Mouse (Mus musculus): ENCODE data around the gene Mrps15. TPM values are rescaled to one million over a fixed set of nuclear protein-coding genes. Genes with fewer than 3 reads are reported as not detected.

The Mrps15 gene
- polyA plus RNA-seq, 1 experiment from 2014 or later: 138 TPM

DNA sequence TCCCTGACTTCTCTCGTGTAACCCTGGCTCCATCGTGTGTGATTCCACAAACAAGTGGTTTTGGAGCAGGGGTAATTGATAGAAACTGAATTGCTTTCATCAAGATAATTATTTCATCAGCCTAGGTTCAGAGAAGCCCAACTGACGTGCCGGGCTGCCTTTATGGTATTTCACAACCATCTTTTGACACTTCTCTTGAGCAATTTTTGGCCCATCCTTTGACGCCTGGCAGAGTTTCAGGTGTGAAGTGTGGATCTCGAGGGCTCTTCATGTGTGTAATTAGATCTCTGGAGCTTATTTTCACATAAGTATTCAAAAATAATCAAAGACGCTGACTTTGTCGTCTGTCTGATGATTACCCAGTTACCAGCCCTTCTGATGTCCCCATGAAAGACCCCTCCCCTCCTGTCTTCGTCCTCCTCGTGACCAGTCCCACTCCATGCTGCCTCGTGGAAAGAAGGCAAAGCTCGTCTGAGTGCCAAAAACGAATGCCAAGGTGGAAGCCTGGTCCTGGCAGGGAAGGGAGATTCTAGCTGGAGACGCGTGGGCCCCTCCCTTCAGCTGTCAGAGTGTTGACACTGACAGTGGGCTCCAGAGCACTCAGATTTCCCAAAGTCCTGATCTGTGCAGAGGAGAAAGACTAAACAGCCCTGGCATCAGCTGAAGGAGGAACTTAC lies 20.8 kb downstream of the Mrps15 start:
- 71% methylated on average over 15 of the region's 15 CpGs for WGBS
- Histone ChIP-seq H3K9ac (ENCODE audit: low read depth, low read length) (no peak overlapping the region), H3K36me3 (ENCODE audit: control insufficient read depth, insufficient read depth, low read length) (no peaks in the 10 kb centered on the region), H3K27ac (ENCODE audit: low read depth, low read length) (no peak overlapping the region), H3K27me3 (replicated peaks; ENCODE audit: control insufficient read depth, insufficient read depth, low read length) (no peaks in the 10 kb centered on the region), H3K4me2 (ENCODE audit: low read length) (no peak overlapping the region), H3K4me1 (ENCODE audit: control insufficient read depth, insufficient read depth, low read depth, low read length) (no peaks in the 10 kb centered on the region), H3K4me3 (ENCODE audit: low read length) (no peak overlapping the region), H3K9me3 (ENCODE audit: control insufficient read depth, low read length) (no peaks in the 10 kb centered on the region)
- ATAC-seq: no peak

DNA sequence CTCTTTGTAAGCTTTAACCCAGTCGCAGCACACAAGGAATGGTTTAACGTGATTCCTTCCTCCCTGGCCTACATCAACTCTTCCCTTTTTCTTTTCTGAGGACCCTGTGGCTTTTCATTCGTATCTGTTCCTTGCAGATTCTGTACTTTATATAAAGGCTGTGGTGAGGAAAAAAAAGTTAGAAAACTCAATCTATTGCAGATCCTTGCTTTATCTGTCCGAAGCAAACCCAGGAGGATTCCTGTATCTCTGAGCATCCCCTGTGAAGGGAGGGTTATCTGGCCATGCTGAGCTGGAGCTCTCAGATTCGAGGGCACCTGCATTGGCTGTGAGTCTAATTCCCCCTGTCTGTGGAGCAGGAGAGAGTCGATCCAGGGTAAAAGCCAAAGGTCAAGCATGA lies 22.1 kb downstream of the Mrps15 start:
- no peak overlapping the region for H3K9ac ChIP-seq (ENCODE audit: low read depth, low read length)
- no peaks in the 10 kb centered on the region for H3K27me3 ChIP-seq (replicated peaks; ENCODE audit: control insufficient read depth, insufficient read depth, low read length)
- WGBS: 84% methylated on average over 6 of the region's 6 CpGs
- no peak overlapping the region for H3K4me3 ChIP-seq (ENCODE audit: low read length)
- peaks cover 2% of the 10 kb centered on the region; the same call in 1 of the 2 replicates for H3K36me3 ChIP-seq (ENCODE audit: control insufficient read depth, insufficient read depth, low read length)
- no peaks in the 10 kb centered on the region for H3K9me3 ChIP-seq (ENCODE audit: control insufficient read depth, low read length)
- ATAC-seq: no peak
- no peaks in the 10 kb centered on the region for H3K4me1 ChIP-seq (ENCODE audit: control insufficient read depth, insufficient read depth, low read depth, low read length)
- no peak overlapping the region for H3K4me2 ChIP-seq (ENCODE audit: low read length)
- H3K27ac ChIP-seq (ENCODE audit: low read depth, low read length): no peak overlapping the region

DNA sequence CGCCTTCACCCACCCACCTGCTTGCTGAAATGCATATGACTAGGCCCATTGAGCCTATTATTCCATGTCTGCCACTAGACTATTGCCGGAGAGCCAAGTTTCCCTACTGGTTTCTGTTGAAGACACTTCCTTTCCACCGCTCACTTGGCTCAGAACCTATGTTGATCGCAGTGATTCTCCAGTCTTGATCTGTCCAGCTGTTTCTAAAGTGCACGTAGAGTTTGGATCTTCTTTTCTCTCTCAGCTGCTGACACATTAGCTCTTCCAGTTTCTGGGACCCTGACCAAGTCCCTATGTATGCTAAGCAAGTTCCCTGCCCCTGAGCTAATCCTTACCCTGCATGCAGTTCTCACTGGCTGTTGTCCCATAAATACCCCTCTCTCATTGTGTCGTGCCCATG lies 31.1 kb downstream of the Mrps15 start:
- Histone ChIP-seq H3K27ac (ENCODE audit: low read depth, low read length) (no peak overlapping the region), H3K4me3 (ENCODE audit: low read length) (no peak overlapping the region), H3K9me3 (ENCODE audit: control insufficient read depth, low read length) (no peaks in the 10 kb centered on the region), H3K9ac (ENCODE audit: low read depth, low read length) (no peak overlapping the region), H3K4me2 (ENCODE audit: low read length) (no peak overlapping the region), H3K36me3 (ENCODE audit: control insufficient read depth, insufficient read depth, low read length) (peaks cover 13% of the 10 kb centered on the region; the same call in 1 of the 2 replicates), H3K27me3 (replicated peaks; ENCODE audit: control insufficient read depth, insufficient read depth, low read length) (no peaks in the 10 kb centered on the region), H3K4me1 (ENCODE audit: control insufficient read depth, insufficient read depth, low read depth, low read length) (no peaks in the 10 kb centered on the region)
- 87% methylated on average over 6 of the region's 6 CpGs for WGBS
- ATAC-seq: no peak

DNA sequence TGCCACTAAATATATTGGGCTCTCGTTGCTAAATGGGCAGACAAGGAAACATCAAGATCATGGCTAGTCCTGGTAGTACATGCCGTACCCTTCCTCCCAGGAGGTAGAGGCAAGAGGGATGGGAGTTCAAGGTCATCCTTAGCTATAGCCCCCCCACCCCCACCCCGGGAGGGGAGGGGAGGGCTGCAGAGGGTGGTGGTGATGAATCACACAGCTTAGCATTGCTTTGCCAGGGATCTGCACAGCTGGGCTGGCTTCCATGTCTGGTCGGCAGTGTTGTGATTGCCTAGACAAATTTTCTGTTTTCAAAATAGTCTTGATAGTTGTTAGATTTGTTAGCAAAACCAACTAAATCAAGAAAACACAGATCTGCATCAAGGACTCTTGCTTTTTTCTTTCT lies 32.5 kb downstream of the Mrps15 start:
- WGBS: 88% methylated on average over 4 of the region's 4 CpGs
- H3K27me3 ChIP-seq (replicated peaks; ENCODE audit: control insufficient read depth, insufficient read depth, low read length): no peaks in the 10 kb centered on the region
- peaks cover 9% of the 10 kb centered on the region for H3K36me3 ChIP-seq (ENCODE audit: control insufficient read depth, insufficient read depth, low read length)
- no peak overlapping the region for H3K4me2 ChIP-seq (ENCODE audit: low read length)
- H3K9me3 ChIP-seq (ENCODE audit: control insufficient read depth, low read length): no peaks in the 10 kb centered on the region
- H3K4me1 ChIP-seq (ENCODE audit: control insufficient read depth, insufficient read depth, low read depth, low read length): no peaks in the 10 kb centered on the region
- H3K4me3 ChIP-seq (ENCODE audit: low read length): no peak overlapping the region
- no peak overlapping the region for H3K9ac ChIP-seq (ENCODE audit: low read depth, low read length)
- no peak overlapping the region for H3K27ac ChIP-seq (ENCODE audit: low read depth, low read length)
- ATAC-seq: no peak

DNA sequence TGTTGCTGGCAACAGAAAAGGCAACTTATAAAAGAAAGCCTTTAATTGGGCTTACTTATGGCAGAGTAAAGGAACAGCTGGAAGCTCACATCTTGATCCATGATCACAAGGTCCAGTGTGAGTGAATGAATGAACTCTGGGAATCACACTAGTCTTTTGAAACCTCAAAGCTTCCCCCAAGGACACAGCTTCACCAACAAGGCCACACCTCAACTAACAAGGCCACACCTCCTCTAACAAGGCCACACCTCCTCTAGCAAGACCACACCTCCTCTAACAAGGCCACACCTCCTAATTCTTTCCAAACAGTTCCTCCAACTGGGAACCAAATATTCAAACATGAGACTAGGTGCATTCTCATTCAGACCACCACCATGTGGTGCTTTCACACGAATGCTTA lies 34.9 kb downstream of the Mrps15 start:
- no peak overlapping the region for H3K4me3 ChIP-seq (ENCODE audit: low read length)
- H3K4me2 ChIP-seq (ENCODE audit: low read length): no peak overlapping the region
- no peaks in the 10 kb centered on the region for H3K9me3 ChIP-seq (ENCODE audit: control insufficient read depth, low read length)
- no peak for ATAC-seq
- H3K27ac ChIP-seq (ENCODE audit: low read depth, low read length): no peak overlapping the region
- no peaks in the 10 kb centered on the region for H3K27me3 ChIP-seq (replicated peaks; ENCODE audit: control insufficient read depth, insufficient read depth, low read length)
- no peak overlapping the region for H3K9ac ChIP-seq (ENCODE audit: low read depth, low read length)
- no peaks in the 10 kb centered on the region for H3K4me1 ChIP-seq (ENCODE audit: control insufficient read depth, insufficient read depth, low read depth, low read length)
- 94% methylated on average over 1 of the region's 1 CpGs for WGBS
- H3K36me3 ChIP-seq (ENCODE audit: control insufficient read depth, insufficient read depth, low read length): peaks cover 4% of the 10 kb centered on the region

DNA sequence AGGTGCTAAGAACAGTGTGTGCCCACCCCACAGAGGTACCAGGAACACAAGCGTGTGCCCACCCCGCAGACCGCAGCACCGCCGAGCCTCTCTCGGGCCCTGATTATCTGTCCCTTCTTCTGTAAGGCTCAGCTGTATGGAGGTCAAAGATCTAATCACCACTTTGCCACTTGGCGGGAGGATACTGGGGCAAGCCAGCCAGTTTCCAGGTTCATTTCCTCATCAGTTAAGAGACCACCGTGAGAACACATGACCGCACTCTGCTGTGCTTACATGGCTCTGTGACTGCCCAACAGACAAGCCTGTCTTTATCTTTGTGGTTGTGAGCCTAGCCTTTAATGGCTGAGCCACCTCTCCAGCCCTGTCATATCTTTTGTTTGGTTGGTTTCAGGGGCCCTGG lies 36.3 kb downstream of the Mrps15 start:
- no peaks in the 10 kb centered on the region for H3K9me3 ChIP-seq (ENCODE audit: control insufficient read depth, low read length)
- H3K4me3 ChIP-seq (ENCODE audit: low read length): no peak overlapping the region
- H3K4me2 ChIP-seq (ENCODE audit: low read length): no peak overlapping the region
- H3K27ac ChIP-seq (ENCODE audit: low read depth, low read length): no peak overlapping the region
- WGBS: 95% methylated on average over 9 of the region's 9 CpGs
- no peak overlapping the region for H3K9ac ChIP-seq (ENCODE audit: low read depth, low read length)
- peaks cover 4% of the 10 kb centered on the region for H3K36me3 ChIP-seq (ENCODE audit: control insufficient read depth, insufficient read depth, low read length)
- H3K27me3 ChIP-seq (replicated peaks; ENCODE audit: control insufficient read depth, insufficient read depth, low read length): no peaks in the 10 kb centered on the region
- ATAC-seq: no peak
- no peaks in the 10 kb centered on the region for H3K4me1 ChIP-seq (ENCODE audit: control insufficient read depth, insufficient read depth, low read depth, low read length)

DNA sequence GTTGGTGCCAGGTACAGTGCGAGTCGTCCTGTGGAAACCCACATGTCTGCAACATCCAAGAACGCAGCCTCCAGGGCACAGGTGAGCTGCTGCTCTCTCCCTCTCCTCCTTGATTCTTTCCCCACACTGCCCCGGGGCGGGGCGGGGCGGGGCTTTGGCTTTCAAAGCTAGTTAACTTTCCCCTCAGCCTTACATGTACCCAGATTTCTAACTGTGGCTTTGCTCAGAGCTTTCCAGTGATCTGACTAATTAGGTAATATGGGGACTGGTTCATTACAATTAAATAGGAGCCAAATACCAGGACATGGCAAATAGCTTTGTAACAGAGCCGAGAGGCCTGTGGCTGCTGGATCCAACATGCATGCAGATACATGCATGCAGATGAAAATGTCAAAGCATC lies 37.7 kb downstream of the Mrps15 start:
- no peak overlapping the region for H3K4me3 ChIP-seq (ENCODE audit: low read length)
- no peaks in the 10 kb centered on the region for H3K27me3 ChIP-seq (replicated peaks; ENCODE audit: control insufficient read depth, insufficient read depth, low read length)
- H3K9me3 ChIP-seq (ENCODE audit: control insufficient read depth, low read length): no peaks in the 10 kb centered on the region
- no peak for ATAC-seq
- peaks cover 4% of the 10 kb centered on the region for H3K36me3 ChIP-seq (ENCODE audit: control insufficient read depth, insufficient read depth, low read length)
- no peaks in the 10 kb centered on the region for H3K4me1 ChIP-seq (ENCODE audit: control insufficient read depth, insufficient read depth, low read depth, low read length)
- H3K4me2 ChIP-seq (ENCODE audit: low read length): no peak overlapping the region
- no peak overlapping the region for H3K9ac ChIP-seq (ENCODE audit: low read depth, low read length)
- 75% methylated on average over 8 of the region's 8 CpGs for WGBS
- no peak overlapping the region for H3K27ac ChIP-seq (ENCODE audit: low read depth, low read length)

DNA sequence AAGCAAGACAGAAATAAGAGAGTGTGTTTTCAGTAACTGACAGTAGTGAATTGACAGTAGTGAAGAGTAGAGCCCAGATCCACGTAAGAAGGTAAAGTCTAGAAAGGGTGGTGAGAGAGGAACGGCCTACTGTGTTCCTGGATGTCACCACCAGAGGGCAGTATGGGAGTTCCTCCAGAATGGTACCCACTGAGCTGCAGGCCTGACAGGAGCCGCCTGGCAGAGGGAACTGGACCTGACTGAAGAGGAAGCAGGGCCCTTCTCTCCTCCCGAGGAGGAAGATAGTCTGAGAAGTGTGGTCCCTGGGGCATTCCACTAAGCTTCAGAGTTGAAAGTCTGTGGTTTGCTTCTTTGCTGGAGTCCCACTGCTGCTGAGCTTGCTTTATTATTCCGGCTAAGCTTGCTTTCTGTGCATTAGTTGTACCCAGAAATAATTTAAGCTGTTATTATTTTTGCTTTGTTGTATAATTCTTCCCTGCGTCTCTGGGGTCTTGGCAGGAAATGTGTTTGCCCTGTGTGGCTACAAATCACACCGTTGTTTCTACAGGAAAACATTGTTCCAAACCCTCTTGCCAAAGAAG lies 39.4 kb downstream of the Mrps15 start:
- H3K27ac ChIP-seq (ENCODE audit: low read depth, low read length): no peak overlapping the region
- H3K36me3 ChIP-seq (ENCODE audit: control insufficient read depth, insufficient read depth, low read length): peaks cover 4% of the 10 kb centered on the region
- 26% methylated on average over 7 of the region's 7 CpGs for WGBS

DNA sequence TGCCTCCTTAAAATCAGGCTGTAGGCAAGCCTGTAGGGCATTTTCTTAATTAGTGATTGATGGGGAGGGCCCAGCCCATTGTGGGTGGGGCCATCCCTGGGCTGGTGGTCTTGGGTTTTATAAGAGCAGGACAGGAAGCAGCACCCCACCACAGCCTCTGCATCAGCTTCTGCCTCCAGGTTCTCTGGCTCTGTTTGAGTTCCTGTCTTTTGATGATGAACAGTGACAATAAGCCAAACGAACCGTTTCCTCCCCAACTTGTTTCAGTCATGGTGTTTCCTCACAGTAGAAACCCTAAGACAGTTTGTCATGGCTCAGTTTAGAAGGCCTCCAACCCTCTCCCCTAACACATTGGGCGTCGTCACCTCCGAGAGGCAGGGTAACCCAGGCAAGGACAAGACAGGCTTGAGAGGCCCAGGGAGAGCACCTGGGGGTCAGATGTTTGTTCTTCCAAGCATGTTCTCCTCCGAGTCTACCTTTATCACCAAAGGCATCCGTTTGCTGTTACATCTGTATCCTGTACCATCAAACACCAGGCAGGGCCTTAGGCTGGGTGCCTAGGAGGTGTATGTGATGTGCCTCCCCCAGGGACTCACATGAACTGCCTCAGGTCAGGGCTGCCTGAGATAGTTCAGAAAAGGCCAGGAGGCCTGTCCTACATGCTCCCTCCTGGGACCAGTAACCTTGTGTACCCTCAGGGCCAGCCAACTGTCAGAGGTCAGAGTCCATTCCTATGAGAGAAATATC lies 43.5 kb downstream of the Mrps15 start:
- H3K9ac ChIP-seq (ENCODE audit: low read depth, low read length): no peak overlapping the region
- 81% methylated on average over 7 of the region's 7 CpGs for WGBS
- H3K27me3 ChIP-seq (replicated peaks; ENCODE audit: control insufficient read depth, insufficient read depth, low read length): no peaks in the 10 kb centered on the region
- no peak for ATAC-seq
- H3K4me1 ChIP-seq (ENCODE audit: control insufficient read depth, insufficient read depth, low read depth, low read length): no peaks in the 10 kb centered on the region
- H3K36me3 ChIP-seq (ENCODE audit: control insufficient read depth, insufficient read depth, low read length): no peaks in the 10 kb centered on the region
- no peaks in the 10 kb centered on the region for H3K9me3 ChIP-seq (ENCODE audit: control insufficient read depth, low read length)
- no peak overlapping the region for H3K4me3 ChIP-seq (ENCODE audit: low read length)
- H3K4me2 ChIP-seq (ENCODE audit: low read length): no peak overlapping the region
- no peak overlapping the region for H3K27ac ChIP-seq (ENCODE audit: low read depth, low read length)

More for the DNA sequence above, 39.4 kb downstream of the Mrps15 start:
- no peaks in the 10 kb centered on the region for H3K27me3 ChIP-seq (replicated peaks; ENCODE audit: control insufficient read depth, insufficient read depth, low read length)
- no peaks in the 10 kb centered on the region for H3K9me3 ChIP-seq (ENCODE audit: control insufficient read depth, low read length)
- no peak overlapping the region for H3K4me3 ChIP-seq (ENCODE audit: low read length)
- peak; percentile 88 for ATAC-seq
- no peaks in the 10 kb centered on the region for H3K4me1 ChIP-seq (ENCODE audit: control insufficient read depth, insufficient read depth, low read depth, low read length)
- no peak overlapping the region for H3K9ac ChIP-seq (ENCODE audit: low read depth, low read length)
- no peak overlapping the region for H3K4me2 ChIP-seq (ENCODE audit: low read length)

Data from hindbrain, embryonic 16.5 days (tissue).